Mouse (Mus musculus): Measurements from ENCODE around the gene Senp3.

- peak; percentile 93 for TF ChIP-seq CTCF (conservative IDR thresholded peaks at IDR 0.05; ENCODE audit: low read length)
- TF ChIP-seq NANOG (IDR thresholded peaks at IDR 0.05; ENCODE audit: borderline replicate concordance, low read length) = no peak
- TF ChIP-seq POU5F1 (IDR thresholded peaks at IDR 0.05; ENCODE audit: borderline replicate concordance, low read length) = no peak
Measured at GRCm38 (mm10) chr11:69698574-69698973, 16.7 kb upstream of the Senp3 start.
